Mouse (Mus musculus) liver, adult 2 months (tissue): ENCODE data around the gene Agbl5.

Experiments used
- CTCF ChIP-seq: fragments of 200-500 bp; IDR thresholded peaks from 2 replicates; pipeline ENCODE4 v1.5.1; 2011; ENCODE audit warnings: low read depth, low read length, control low read depth
- POLR2A ChIP-seq: fragments of 200-500 bp; IDR thresholded peaks from 2 replicates; pipeline ENCODE4 v1.6.1; 2011; ENCODE audit warnings: low read length, control low read depth; ENCODE audit not compliant: insufficient read depth; ENCODE audit errors: extremely low read depth

DNA sequence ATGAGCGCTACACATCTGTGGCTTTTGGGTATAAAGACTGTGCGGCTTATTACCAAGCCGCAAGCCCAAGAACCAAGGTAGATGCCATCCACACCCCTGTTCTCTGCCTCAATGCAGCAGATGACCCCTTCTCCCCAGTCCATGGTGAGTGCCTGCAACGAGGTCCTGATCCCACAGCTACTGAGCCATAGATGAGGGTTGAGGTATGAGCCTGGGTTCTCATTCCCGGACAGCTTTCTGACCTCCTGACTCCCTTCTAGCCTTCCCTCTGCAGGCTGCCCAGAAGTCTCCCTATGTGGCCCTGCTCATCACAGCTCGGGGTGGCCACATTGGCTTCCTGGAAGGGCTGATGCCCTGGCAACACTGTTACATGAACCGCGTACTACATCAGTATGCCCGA lies 66.1 kb downstream of the Agbl5 start:
- no peak for TF ChIP-seq CTCF
- TF ChIP-seq POLR2A = no peak
